Mouse (Mus musculus) testis, postnatal 14 days (tissue): ENCODE measurements around the gene Olfr750.

Experiments
- DNase-seq: peaks from one replicate; pipeline ENCODE4 v3.0.0; 2021; ENCODE audit warnings: low spot score

Olfr750 gene

GRCm38 (mm10) chr14:51074335-51074734 lies at the start of gene Olfr750:
Gene Olfr750 (minus strand): TSS chr14:51074435.
- no peak for DNase-seq

GRCm38 (mm10) chr14:51113916-51114560 lies 39.8 kb upstream of the Olfr750 start, which contains the start of gene Eddm3b:
Gene Eddm3b (plus strand): TSS chr14:51114426.
- DNase-seq: no peak

GRCm38 (mm10) chr14:51113476-51113875 lies 39.2 kb upstream of the Olfr750 start:
- DNase-seq: no peak

- DNase-seq: no peak
These were observed 37.7 kb upstream of the Olfr750 start for GRCm38 (mm10) chr14:51111966-51112365.

- DNase-seq: no peak
These were observed 32.3 kb upstream of the Olfr750 start for GRCm38 (mm10) chr14:51106449-51106967.

- no peak for DNase-seq
These were observed 30.1 kb upstream of the Olfr750 start for GRCm38 (mm10) chr14:51104366-51104765.

GRCm38 (mm10) chr14:51103217-51103616 lies 29.0 kb upstream of the Olfr750 start:
- no peak for DNase-seq

GRCm38 (mm10) chr14:51101284-51101683 lies 27.0 kb upstream of the Olfr750 start:
- DNase-seq: no peak

GRCm38 (mm10) chr14:51098921-51099320 lies 24.7 kb upstream of the Olfr750 start:
- no peak for DNase-seq

GRCm38 (mm10) chr14:51098300-51098699 lies 24.1 kb upstream of the Olfr750 start:
- DNase-seq: peak; percentile 54

GRCm38 (mm10) chr14:51095736-51096524 lies 21.7 kb upstream of the Olfr750 start:
- DNase-seq: no peak

GRCm38 (mm10) chr14:51094921-51095320 lies 20.7 kb upstream of the Olfr750 start:
- DNase-seq: no peak

GRCm38 (mm10) chr14:51094096-51094875 lies 20.1 kb upstream of the Olfr750 start:
- no peak for DNase-seq

GRCm38 (mm10) chr14:51093496-51093895 lies 19.3 kb upstream of the Olfr750 start:
- no peak for DNase-seq

GRCm38 (mm10) chr14:51092073-51092620 lies 17.9 kb upstream of the Olfr750 start:
- no peak for DNase-seq

GRCm38 (mm10) chr14:51090921-51091900 lies 17.0 kb upstream of the Olfr750 start, which contains the start of the genes Rnase4 and Ang:
Gene Rnase4 (plus strand): TSS chr14:51091077.
Gene Ang (plus strand): TSS chr14:51091150.
- peak; percentile 57 for DNase-seq

- DNase-seq: peak; percentile 75
These were observed 16.0 kb upstream of the Olfr750 start for GRCm38 (mm10) chr14:51090077-51090781.

GRCm38 (mm10) chr14:51089674-51090076 lies 15.4 kb upstream of the Olfr750 start:
- no peak for DNase-seq

GRCm38 (mm10) chr14:51088970-51089673 lies 14.9 kb upstream of the Olfr750 start:
- DNase-seq: peak; percentile 93
